Mouse (Mus musculus) right cerebral cortex, postnatal 10 days (tissue): Measurements from ENCODE around the gene Efnb2.

Experiments
- DNase-seq, 2 experiments: peaks; one replicate each; pipeline ENCODE4 v3.0.0; 2021; ENCODE audit warnings: low spot score in 2 of 2

Efnb2 gene

DNA sequence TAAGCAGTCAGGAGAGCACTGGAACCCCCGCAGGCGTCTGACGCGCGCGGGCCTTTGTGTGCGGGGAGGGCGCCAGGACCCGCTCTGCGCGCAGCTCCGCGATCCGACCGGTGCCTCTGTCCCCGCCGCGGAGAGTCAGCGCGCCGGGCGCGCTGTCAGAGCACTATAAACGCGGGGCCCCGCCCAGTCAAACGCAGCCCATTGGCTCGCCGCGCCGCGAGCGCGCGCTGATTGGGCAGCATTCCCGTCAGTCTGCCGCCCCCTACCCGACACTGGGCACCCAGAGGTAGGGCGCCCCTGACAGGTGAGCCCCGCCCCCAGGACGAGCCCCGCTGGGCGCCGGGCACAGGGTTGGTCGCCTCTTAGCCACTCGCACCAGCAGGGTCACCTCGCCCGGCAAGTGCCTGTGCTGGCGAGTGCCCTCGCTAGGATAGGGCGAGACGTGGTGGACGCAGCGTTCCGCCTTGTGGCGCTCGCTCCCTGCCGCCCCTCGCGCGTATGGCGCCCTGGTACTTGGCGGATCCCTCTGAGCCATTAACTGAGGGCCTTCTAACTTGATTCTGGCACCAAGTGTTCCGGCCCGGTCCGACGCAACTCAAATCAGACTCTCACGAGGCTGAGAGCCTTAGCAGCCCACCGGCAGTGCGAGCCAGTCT, at the start of gene Efnb2:
Gene Efnb2 (minus strand): TSS at position 140 of the 656 bp plus-strand sequence.
- peak; percentile 98 for DNase-seq

GRCm38 (mm10) chr8:8704813-8705212, 43.8 kb upstream of the Efnb2 start:
- DNase-seq: no peak

GRCm38 (mm10) chr8:8703668-8704067, 42.6 kb upstream of the Efnb2 start:
- DNase-seq: no peak

DNA sequence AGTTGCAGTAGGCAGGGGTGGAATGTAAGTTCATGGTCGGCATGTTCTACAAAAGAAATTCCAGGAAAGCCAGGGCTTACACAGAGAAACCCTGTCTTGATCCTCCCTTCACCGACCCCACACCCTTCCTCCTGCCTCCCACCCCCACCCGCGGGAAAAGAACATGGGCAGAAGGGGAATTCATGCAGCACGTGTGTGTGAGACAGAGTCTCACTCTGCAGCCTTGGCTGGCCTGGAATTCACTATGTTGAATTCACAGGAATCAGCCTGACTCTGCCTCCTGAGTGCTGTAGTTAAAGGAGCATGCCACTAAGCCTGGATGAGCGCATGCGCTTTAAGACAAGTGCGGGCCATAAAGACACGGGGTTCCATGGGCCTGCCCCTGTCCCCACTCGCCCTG, 39.8 kb upstream of the Efnb2 start:
- DNase-seq: no peak

DNA sequence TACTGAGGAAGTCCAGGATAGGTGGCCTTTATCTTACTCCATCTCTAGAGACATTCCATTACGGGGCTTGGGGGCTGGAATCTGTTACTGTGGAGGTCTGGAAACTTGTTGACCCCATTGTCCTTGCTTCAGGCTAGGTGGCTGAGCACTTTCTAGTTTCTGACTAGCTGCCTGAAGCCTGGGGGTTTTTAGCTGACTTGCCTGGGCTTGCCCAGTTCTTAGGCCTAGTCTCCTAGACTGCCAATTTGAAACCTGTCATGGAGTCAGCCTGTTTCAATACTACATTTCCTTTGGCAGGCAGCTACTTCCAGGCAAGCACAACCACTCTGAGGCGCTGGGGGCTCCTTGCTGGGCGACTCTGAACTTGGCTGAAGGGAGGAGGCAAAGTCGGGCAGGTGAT, 39.2 kb upstream of the Efnb2 start:
- DNase-seq: no peak

- peak; percentile 97 to 98 for DNase-seq
Observed at GRCm38 (mm10) chr8:8690146-8691092, 29.4 kb upstream of the Efnb2 start, which contains the start of gene Arglu1. Arglu1 (minus strand) TSS chr8:8690521.

- peak; percentile 86 for DNase-seq
Observed at GRCm38 (mm10) chr8:8689454-8690145, 28.6 kb upstream of the Efnb2 start.

- DNase-seq: no peak
Observed at GRCm38 (mm10) chr8:8688823-8689453, 27.9 kb upstream of the Efnb2 start.

- no peak for DNase-seq
Observed at GRCm38 (mm10) chr8:8685517-8685916, 24.5 kb upstream of the Efnb2 start.

- no peak for DNase-seq
Observed at GRCm38 (mm10) chr8:8682697-8683096, 21.7 kb upstream of the Efnb2 start.

GRCm38 (mm10) chr8:8678236-8678635, 17.2 kb upstream of the Efnb2 start:
- DNase-seq: no peak

- DNase-seq: no peak
Observed at GRCm38 (mm10) chr8:8674864-8675263, 13.8 kb upstream of the Efnb2 start.

GRCm38 (mm10) chr8:8661759-8662138, 707 bp upstream of the Efnb2 start:
- DNase-seq: peak; percentile 91 to 94

DNA sequence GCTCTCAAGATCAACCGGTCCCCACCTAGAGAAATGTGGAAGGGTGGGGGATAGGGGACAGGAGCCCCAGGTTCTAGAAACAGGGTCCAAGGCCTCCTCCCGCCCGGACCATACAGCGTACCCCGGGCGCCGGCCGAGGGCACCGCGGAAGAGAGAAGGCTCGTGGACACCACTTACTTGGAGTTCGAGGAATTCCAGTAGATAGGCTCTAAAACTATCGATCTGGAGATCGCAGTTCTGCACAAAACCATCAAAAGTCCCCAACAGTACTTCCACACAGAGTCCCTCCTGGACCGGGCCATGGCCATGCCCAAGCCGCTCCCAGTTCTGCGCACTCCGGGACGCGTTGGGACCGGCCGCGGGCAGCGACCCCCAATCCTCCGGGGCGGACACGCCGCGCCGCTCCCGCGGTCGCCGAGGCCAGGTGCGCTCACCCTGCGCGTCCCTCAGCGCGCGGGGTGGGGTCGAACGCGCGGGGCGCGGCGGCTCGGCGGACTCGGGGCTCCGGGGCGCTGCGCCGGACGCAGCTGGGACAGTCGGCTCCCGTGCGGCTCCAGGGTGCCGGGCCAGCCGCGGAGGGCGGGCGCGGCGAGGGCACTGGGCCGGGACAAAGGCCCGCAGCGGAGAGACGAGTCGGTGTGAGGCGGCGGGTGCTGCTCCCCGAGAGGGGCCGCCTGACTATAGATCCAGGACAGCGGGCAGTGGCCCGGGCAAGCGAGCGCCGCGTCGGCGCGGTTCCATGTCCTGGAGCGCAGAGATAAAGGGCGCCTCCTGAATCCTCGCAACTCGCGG, 539 bp downstream of the Efnb2 start:
- DNase-seq: no peak

DNA sequence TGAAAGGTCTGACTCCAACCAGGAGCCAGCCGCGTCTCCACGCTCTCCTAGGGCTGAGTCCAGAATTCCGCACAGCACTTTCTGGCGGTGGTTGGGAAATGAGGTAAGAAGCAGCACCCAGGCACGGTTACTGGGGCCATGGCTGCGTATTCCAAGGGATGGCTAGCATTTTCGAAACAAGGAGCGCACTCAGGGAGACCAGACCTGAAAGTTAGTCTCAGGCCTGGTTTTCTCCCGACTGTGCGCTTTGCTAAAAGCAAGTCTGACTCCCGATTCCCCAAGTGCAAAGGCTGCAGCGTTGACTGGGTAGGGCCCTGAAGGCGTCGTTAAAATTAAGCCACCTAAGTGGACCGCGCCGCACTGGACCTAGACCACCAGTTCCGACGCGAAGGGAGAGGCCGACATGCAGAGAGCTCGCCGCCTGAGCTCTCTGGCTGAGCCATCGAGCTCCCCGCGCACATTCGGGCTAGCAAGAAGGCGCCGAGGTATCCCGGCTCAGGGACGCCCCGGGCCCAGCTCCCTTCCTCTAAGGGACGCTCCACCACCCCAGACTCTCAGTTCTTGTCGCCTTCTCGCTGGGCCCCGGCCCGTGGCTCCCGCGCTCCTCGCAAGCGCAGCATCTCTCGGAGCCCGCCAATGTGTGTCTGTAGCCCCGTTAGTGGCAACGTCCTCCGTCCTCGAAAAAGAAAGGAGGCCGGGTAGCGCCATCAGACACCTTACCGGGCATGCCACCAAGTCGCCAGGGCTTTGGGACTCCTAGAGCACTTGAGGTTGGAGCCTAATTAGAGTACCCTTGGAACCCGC, 1.3 kb downstream of the Efnb2 start:
- peak; percentile 53 to 61 for DNase-seq

- peak; percentile 94 for DNase-seq
Observed at GRCm38 (mm10) chr8:8658426-8659224, 2.4 kb downstream of the Efnb2 start.

GRCm38 (mm10) chr8:8657692-8658355, 3.2 kb downstream of the Efnb2 start:
- DNase-seq: no peak

DNA sequence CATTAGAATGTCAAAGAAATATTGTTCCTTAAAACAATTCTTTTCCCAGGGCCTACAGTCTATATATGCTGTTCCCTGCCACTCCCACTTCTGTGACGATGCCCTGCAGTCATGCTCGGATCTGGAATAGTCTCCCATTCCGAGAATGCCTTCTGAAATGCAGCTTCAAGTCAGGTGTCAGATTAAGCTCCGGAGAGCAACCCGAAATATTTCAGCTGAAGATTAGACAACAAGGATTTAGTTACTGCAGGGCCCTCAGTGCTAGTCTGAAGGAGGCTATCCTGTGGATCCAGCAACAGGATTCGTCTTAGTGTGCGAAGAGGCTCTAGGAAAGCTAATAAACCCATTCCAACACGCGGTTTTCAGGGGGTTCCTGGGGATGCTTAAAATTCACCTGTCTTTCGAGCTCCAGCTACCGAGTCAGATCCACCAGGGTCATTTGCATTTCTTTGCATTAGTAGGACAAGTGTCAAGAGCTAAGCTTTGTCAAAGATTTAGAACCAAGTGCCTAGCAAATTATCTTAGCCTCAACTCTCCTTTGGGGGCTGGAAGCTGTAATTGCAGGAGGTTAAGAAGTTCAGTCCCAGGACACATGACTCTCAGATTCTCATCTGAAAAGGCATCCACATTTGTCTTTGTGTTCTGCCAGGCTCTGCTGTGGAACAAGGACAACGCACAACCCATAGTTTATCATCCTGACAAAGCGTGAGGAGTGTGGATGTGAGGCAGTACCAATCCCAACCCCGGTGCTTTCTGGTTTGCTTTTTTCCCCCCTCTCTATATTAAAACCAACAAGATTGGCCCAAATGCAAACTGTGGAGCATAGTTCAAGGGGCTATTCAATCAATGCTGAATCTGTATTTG, 4.2 kb downstream of the Efnb2 start:
- DNase-seq: peak in 1 of 2 experiments; percentile 63
